ENCODE assay signal across 23 mouse cellular contexts in the genomic region with DNA sequence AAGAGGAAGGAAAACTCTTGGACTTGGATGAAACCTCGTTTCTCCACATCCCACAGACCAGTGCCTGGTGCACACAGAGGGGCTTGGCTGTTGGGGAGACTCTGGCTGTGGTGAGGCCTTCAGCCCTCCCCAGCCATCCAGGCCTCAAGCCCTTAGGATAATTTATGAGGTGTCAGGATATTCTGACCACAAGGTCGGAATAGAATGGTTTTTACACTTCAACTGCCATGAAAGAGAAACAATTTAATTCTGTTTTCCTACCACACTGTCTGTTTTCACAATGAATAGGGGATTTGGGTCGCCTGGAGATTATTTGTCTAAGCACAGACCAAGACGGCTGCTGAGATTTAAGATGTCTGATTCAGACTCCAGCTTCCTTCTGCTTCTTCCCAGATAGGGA. TPM values are rescaled to one million over a fixed set of nuclear protein-coding genes. Genes with fewer than 3 reads are reported as not detected.
DNase-seq lines count a peak whose midpoint lies in the region; ATAC-seq lines count a peak whose summit lies in the region.
"Had no signal": no experiment of that assay in that cellular context is flagged by ENCODE, and none has a peak within 500 bp of the region (broad histone marks: within the 10 kb centered on the region; RNA-seq: fewer than 3 reads in every experiment).

No protein-coding gene starts in this region.

- H3K4me3 ChIP-seq in kidney, embryonic 15.5 days (replicated peaks) = no peak overlapping the region
- H3K4me3 ChIP-seq in neural tube, embryonic 15.5 days (replicated peaks) = no peak overlapping the region
- no peak overlapping the region for H3K4me3 ChIP-seq in neural tube, embryonic 11.5 days (ENCODE audit: low read depth, low read length)
- no peak overlapping the region for H3K4me3 ChIP-seq in forebrain, embryonic 14.5 days (ENCODE audit: low read depth, low read length)
- H3K4me3 ChIP-seq: embryonic facial prominence, embryonic 12.5 days; gastrocnemius, adult 2 months; heart, adult 2 months; hindbrain, embryonic 10.5 days; myocyte had no signal

- no peaks in the 10 kb centered on the region for H3K9me3 ChIP-seq in kidney, embryonic 15.5 days (replicated peaks)
- no peaks in the 10 kb centered on the region for H3K9me3 ChIP-seq in neural tube, embryonic 15.5 days (replicated peaks)
- H3K9me3 ChIP-seq in neural tube, embryonic 11.5 days (ENCODE audit: control insufficient read depth, low read length) = no peaks in the 10 kb centered on the region
- H3K9me3 ChIP-seq in forebrain, embryonic 14.5 days (replicated peaks; ENCODE audit: control insufficient read depth, low read length) = no peaks in the 10 kb centered on the region
- H3K9me3 ChIP-seq: embryonic facial prominence, embryonic 12.5 days; hindbrain, embryonic 10.5 days had no signal

- H3K36me3 ChIP-seq in kidney, embryonic 15.5 days = no peaks in the 10 kb centered on the region
- no peaks in the 10 kb centered on the region for H3K36me3 ChIP-seq in neural tube, embryonic 15.5 days
- no peaks in the 10 kb centered on the region for H3K36me3 ChIP-seq in neural tube, embryonic 11.5 days (ENCODE audit: control insufficient read depth, insufficient read depth, low read length)
- H3K36me3 ChIP-seq in forebrain, embryonic 14.5 days (ENCODE audit: control insufficient read depth, insufficient read depth, low read length) = no peaks in the 10 kb centered on the region
- H3K36me3 ChIP-seq: embryonic facial prominence, embryonic 12.5 days; hindbrain, embryonic 10.5 days had no signal

- no peak overlapping the region for H3K4me2 ChIP-seq in kidney, embryonic 15.5 days
- H3K4me2 ChIP-seq in neural tube, embryonic 15.5 days = no peak overlapping the region
- H3K4me2 ChIP-seq in neural tube, embryonic 11.5 days (ENCODE audit: low read depth) = no peak overlapping the region
- H3K4me2 ChIP-seq in forebrain, embryonic 14.5 days (ENCODE audit: low read length) = no peak overlapping the region
- H3K4me2 ChIP-seq: embryonic facial prominence, embryonic 12.5 days had no signal

- H3K4me1 ChIP-seq in kidney, embryonic 15.5 days = peaks cover 8% of the 10 kb centered on the region
- H3K4me1 ChIP-seq in neural tube, embryonic 15.5 days = no peaks in the 10 kb centered on the region
- H3K4me1 ChIP-seq in neural tube, embryonic 11.5 days (ENCODE audit: control insufficient read depth, insufficient read depth, low read length) = no peaks in the 10 kb centered on the region
- H3K4me1 ChIP-seq in forebrain, embryonic 14.5 days (ENCODE audit: control insufficient read depth, insufficient read depth, low read length) = no peaks in the 10 kb centered on the region

- 8% methylated on average over 4 of the region's 4 CpGs for WGBS in kidney, embryonic 15.5 days
- WGBS in neural tube, embryonic 15.5 days = 10% methylated on average over 4 of the region's 4 CpGs
- WGBS in neural tube, embryonic 11.5 days = 8% methylated on average over 4 of the region's 4 CpGs
- 20% methylated on average over 4 of the region's 4 CpGs for WGBS in forebrain, embryonic 14.5 days

- DNase-seq in kidney, adult 18-20 months = no peak
- DNase-seq in neural tube, embryonic 10.5 days (ENCODE audit: extremely low spot score, low spot score) = peak; percentile 22
- peak; percentile 66 for DNase-seq in hindlimb bud, embryonic 11.5 days (ENCODE audit: extremely low spot score, low read depth, low spot score)
- DNase-seq in neural tube, embryonic 11.5 days (ENCODE audit: low spot score) = peak; percentile 25
- DNase-seq in adrenal gland, postnatal 14 days = no peak
- no peak for DNase-seq in forebrain, embryonic 14.5 days (ENCODE audit: low spot score)
- DNase-seq: B cell, adult 2 months; cerebellum, postnatal 10 days; forebrain, postnatal 0 days; gastrocnemius, adult 2 months; heart, adult 2 months; liver; liver, postnatal 0 days; midbrain, embryonic 14.5 days had no signal

- H3K9ac ChIP-seq in kidney, embryonic 15.5 days = no peak overlapping the region
- H3K9ac ChIP-seq in neural tube, embryonic 15.5 days (replicated peaks) = no peak overlapping the region
- H3K9ac ChIP-seq in neural tube, embryonic 11.5 days (ENCODE audit: low read length) = no peak overlapping the region
- no peak overlapping the region for H3K9ac ChIP-seq in forebrain, embryonic 14.5 days (ENCODE audit: low read length)
- H3K9ac ChIP-seq: embryonic facial prominence, embryonic 12.5 days; forebrain, postnatal 0 days; liver, postnatal 0 days had no signal

- 0 out of 2 replicates have a peak, but pooled peaks cover 2% of the 10 kb centered on the region for H3K27me3 ChIP-seq in kidney, embryonic 15.5 days
- H3K27me3 ChIP-seq in neural tube, embryonic 15.5 days (replicated peaks) = no peaks in the 10 kb centered on the region
- no peaks in the 10 kb centered on the region for H3K27me3 ChIP-seq in neural tube, embryonic 11.5 days (ENCODE audit: control insufficient read depth, insufficient read depth, low read length)
- H3K27me3 ChIP-seq in forebrain, embryonic 14.5 days (replicated peaks; ENCODE audit: control insufficient read depth, insufficient read depth, low read length) = no peaks in the 10 kb centered on the region
- H3K27me3 ChIP-seq: embryonic facial prominence, embryonic 12.5 days had no signal

- ATAC-seq in kidney, embryonic 15.5 days (replicated peaks; ENCODE audit: low FRiP score) = peak; percentile 91
- ATAC-seq in neural tube, embryonic 15.5 days (ENCODE audit: low FRiP score) = no peak
- ATAC-seq in neural tube, embryonic 11.5 days (ENCODE audit: insufficient read depth, low FRiP score, low TSS enrichment) = peak; percentile 66; the same call in 1 of the 2 replicates
- ATAC-seq in forebrain, embryonic 14.5 days = no peak
- ATAC-seq: forebrain, postnatal 0 days; liver, postnatal 0 days had no signal

- 0 out of 2 replicates have a peak overlapping the region, but pooled peaks have one; percentile 27 for H3K27ac ChIP-seq in kidney, embryonic 15.5 days
- no peak overlapping the region for H3K27ac ChIP-seq in neural tube, embryonic 15.5 days (replicated peaks)
- no peak overlapping the region for H3K27ac ChIP-seq in neural tube, embryonic 11.5 days (ENCODE audit: low read depth, low read length)
- H3K27ac ChIP-seq in forebrain, embryonic 14.5 days (ENCODE audit: low read depth, low read length) = no peak overlapping the region
- H3K27ac ChIP-seq: embryonic facial prominence, embryonic 12.5 days; gastrocnemius, adult 2 months; heart, adult 2 months; hindbrain, embryonic 10.5 days had no signal

RNA-seq across cellular contexts. Expression of gene Mettl11b, which starts 54.3 kb away (rescaled TPM):
- polyA plus RNA-seq in kidney, embryonic 15.5 days (2015; fragmentation: Nextera tagmentation; extraction: Ambion mirVana) = 0.09 and 0.34 TPM in 2 replicates
- 0.12 TPM in 1 of 2 replicates, not detected in the other for polyA plus RNA-seq in neural tube, embryonic 15.5 days (2015; fragmentation: Nextera tagmentation; extraction: Ambion mirVana)
- polyA plus RNA-seq in neural tube, embryonic 11.5 days (2014; fragmentation: Nextera tagmentation; extraction: Ambion mirVana) = not detected in 2 replicates
- total RNA-seq in adrenal gland, postnatal 14 days (2021) = not detected in 2 replicates
- polyA plus RNA-seq in forebrain, embryonic 14.5 days (2014; fragmentation: Nextera tagmentation; extraction: Ambion mirVana) = 1.1 and 2.3 TPM in 2 replicates
- total RNA-seq: megakaryocyte progenitor cell, adult 5-6 weeks had no signal
- polyA plus RNA-seq: heart, embryonic 16.5 days; intestine, embryonic 14.5 days; liver, postnatal 0 days; myocyte; spleen, adult 2 months had no signal

Comparison
In these comparisons a context has a peak if more than half of its experiments do, and no peak if none do; other contexts are left out.
1. ATAC-seq: peak in kidney, embryonic 15.5 days (single experiment) and neural tube, embryonic 11.5 days (single experiment); none in neural tube, embryonic 15.5 days (single experiment) and forebrain, embryonic 14.5 days (single experiment).
2. DNase-seq: peak in neural tube, embryonic 10.5 days (single experiment), hindlimb bud, embryonic 11.5 days (single experiment) and neural tube, embryonic 11.5 days (single experiment); none in kidney, adult 18-20 months (single experiment), adrenal gland, postnatal 14 days (single experiment) and forebrain, embryonic 14.5 days (single experiment).